Mouse (Mus musculus) gastrocnemius, adult 2 months (tissue): ENCODE data around the gene H2-DMb1. TPM values are rescaled to one million over a fixed set of nuclear protein-coding genes. Genes with fewer than 3 reads are reported as not detected.

Experiments
- DNase-seq: peaks from one replicate; pipeline ENCODE4 v3.0.0; 2022
- H3K27ac ChIP-seq: fragments of 200-600 bp; 2 replicates; pipeline ENCODE4 v1.8.1; 2022; ENCODE audit warnings: mild to moderate bottlenecking
- H3K4me3 ChIP-seq: fragments of 200-600 bp; 2 replicates; pipeline ENCODE4 v1.8.1; 2022; ENCODE audit warnings: mild to moderate bottlenecking, moderate library complexity
- CTCF ChIP-seq: fragments of 200-600 bp; IDR thresholded peaks from 2 replicates; pipeline ENCODE4 v1.8.1; 2022; ENCODE audit warnings: antibody characterized with exemption, mild to moderate bottlenecking, moderate library complexity
- intact Hi-C: fragments of 180-260 bp; cut with DNase I; formaldehyde crosslinking; loops from one replicate; pipeline ENCODE4 v1.15.1; 2025
- total RNA-seq, 2 experiments: library from RNA; stranded (reverse); gene quantifications; 2 replicates each; pipeline ENCODE4 v1.2.3; 2021

Gene H2-DMb1
- total RNA-seq, 2 experiments from 2014 or later: 0.38 to 0.61 TPM

- no peak for DNase-seq
- Histone ChIP-seq H3K27ac (no peak overlapping the region), H3K4me3 (no peak overlapping the region)
- intact Hi-C loops: no loop called here
- no peak for TF ChIP-seq CTCF
Measured at GRCm38 (mm10) chr17:34192852-34193251, 40.0 kb downstream of the H2-DMb1 start.

- no peak overlapping the region for H3K4me3 ChIP-seq
- no peak for TF ChIP-seq CTCF
- no peak for DNase-seq
- intact Hi-C loops: no loop called here
- no peak overlapping the region for H3K27ac ChIP-seq
Measured at GRCm38 (mm10) chr17:34193468-34193867, 40.6 kb downstream of the H2-DMb1 start.

GRCm38 (mm10) chr17:34194723-34195122, 41.9 kb downstream of the H2-DMb1 start:
- no peak for TF ChIP-seq CTCF
- no peak overlapping the region for H3K4me3 ChIP-seq
- no peak overlapping the region for H3K27ac ChIP-seq
- no peak for DNase-seq
- intact Hi-C loops: no loop called here

- no peak for TF ChIP-seq CTCF
- no peak for DNase-seq
- Histone ChIP-seq H3K4me3 (no peak overlapping the region), H3K27ac (no peak overlapping the region)
- intact Hi-C loops: no loop called here
Measured at GRCm38 (mm10) chr17:34196491-34196890, 43.6 kb downstream of the H2-DMb1 start.

GRCm38 (mm10) chr17:34196941-34197894, 44.3 kb downstream of the H2-DMb1 start, which contains the start of gene Psmb8:
Psmb8 (plus strand) TSS chr17:34197721.
- H3K4me3 ChIP-seq: peak within 1 kb of the TSS; percentile 87
- intact Hi-C loops: no loop called here
- DNase-seq: peak; percentile 92
- TF ChIP-seq CTCF: no peak
- peak within 1 kb of the TSS; percentile 82 for H3K27ac ChIP-seq

- no peak for TF ChIP-seq CTCF
- peak overlapping the region; percentile 87 for H3K4me3 ChIP-seq
- intact Hi-C loops: no loop called here
- peak; percentile 57 for DNase-seq
- H3K27ac ChIP-seq: peak overlapping the region; percentile 82
Measured at GRCm38 (mm10) chr17:34197904-34198520, 45.1 kb downstream of the H2-DMb1 start.

GRCm38 (mm10) chr17:34198521-34198912, 45.6 kb downstream of the H2-DMb1 start:
- no peak for TF ChIP-seq CTCF
- peak overlapping the region; percentile 82 for H3K27ac ChIP-seq
- peak overlapping the region; percentile 87 for H3K4me3 ChIP-seq
- DNase-seq: no peak
- intact Hi-C loops: no loop called here

- TF ChIP-seq CTCF: no peak
- Histone ChIP-seq H3K27ac (no peak overlapping the region), H3K4me3 (peak overlapping the region; percentile 87)
- DNase-seq: no peak
- intact Hi-C loops: no loop called here
Measured at GRCm38 (mm10) chr17:34199050-34199619, 46.3 kb downstream of the H2-DMb1 start.

- no peak overlapping the region for H3K27ac ChIP-seq
- intact Hi-C loops: no loop called here
- H3K4me3 ChIP-seq: no peak overlapping the region
- DNase-seq: no peak
- no peak for TF ChIP-seq CTCF
Measured at GRCm38 (mm10) chr17:34200047-34200446, 47.2 kb downstream of the H2-DMb1 start.

- intact Hi-C loops: no loop called here
Measured at GRCm38 (mm10) chr17:34200772-34201505, 48.1 kb downstream of the H2-DMb1 start.

GRCm38 (mm10) chr17:34201506-34202055, 48.7 kb downstream of the H2-DMb1 start:
- DNase-seq: no peak
- Histone ChIP-seq H3K4me3 (no peak overlapping the region), H3K27ac (no peak overlapping the region)
- intact Hi-C loops: no loop called here
- no peak for TF ChIP-seq CTCF

More at GRCm38 (mm10) chr17:34200772-34201505, 48.1 kb downstream of the H2-DMb1 start:
- H3K27ac ChIP-seq: no peak overlapping the region
- TF ChIP-seq CTCF: no peak
- DNase-seq: no peak
- no peak overlapping the region for H3K4me3 ChIP-seq
